Mouse (Mus musculus) CH12.LX (cell line): ENCODE measurements around the gene Sycp3. TPM values are rescaled to one million over a fixed set of nuclear protein-coding genes. Genes with fewer than 3 reads are reported as not detected.

ENCODE experiments used
- DNase-seq: peaks from one replicate; pipeline ENCODE4 v3.0.0-alpha.2; 2013; ENCODE audit errors: extremely low read depth
- H3K27ac ChIP-seq: 2 replicates; pipeline ENCODE4 v1.5.1; 2012; ENCODE audit warnings: low read depth, mild to moderate bottlenecking, control low read depth, moderate library complexity; ENCODE audit not compliant: insufficient read depth
- H3K27me3 ChIP-seq: replicated peaks from 2 replicates; pipeline ENCODE3; 2012; ENCODE audit warnings: inconsistent platforms
- H3K36me3 ChIP-seq, 2 experiments: replicated peaks in 1 of 2; 2 replicates each; pipeline versions ENCODE3 to v1.6.1; 2012; ENCODE audit warnings: inconsistent platforms in 1 of 2, low read length in 1 of 2, mild to moderate bottlenecking in 1 of 2, mixed read lengths in 1 of 2, moderate library complexity in 1 of 2; ENCODE audit not compliant: control insufficient read depth in 1 of 2, insufficient read depth in 1 of 2
- H3K4me1 ChIP-seq, 2 experiments: 2 replicates each; pipeline ENCODE4 v1.6.1; 2012; ENCODE audit warnings: inconsistent platforms in 1 of 2, moderate library complexity in 1 of 2; ENCODE audit not compliant: insufficient read depth in 2 of 2, control insufficient read depth in 1 of 2
- H3K4me2 ChIP-seq: 2 replicates; pipeline ENCODE4 v1.6.1; 2012; ENCODE audit warnings: low read depth, mild to moderate bottlenecking, control low read depth; ENCODE audit not compliant: poor library complexity, insufficient read depth, severe bottlenecking
- H3K4me3 ChIP-seq, 3 experiments: fragments of 150-350 bp in 1 of 3; sonication (generic) in 1 of 3; replicated peaks in 1 of 3; 2 replicates each; pipeline versions ENCODE3 to v1.5.1; 2011 to 2012; ENCODE audit warnings: low read depth in 2 of 3, low read length in 2 of 3, mild to moderate bottlenecking in 2 of 3, moderate library complexity in 2 of 3, control low read depth in 1 of 3, improper control_type of control experiment in 1 of 3, inconsistent platforms in 1 of 3, mixed read lengths in 1 of 3; ENCODE audit not compliant: poor library complexity in 1 of 3
- H3K79me2 ChIP-seq: replicated peaks from 2 replicates; pipeline ENCODE4 v1.6.1; 2012; ENCODE audit warnings: mild to moderate bottlenecking, moderate library complexity; ENCODE audit not compliant: control insufficient read depth, poor library complexity, insufficient read depth, severe bottlenecking; ENCODE audit errors: extremely low read depth
- H3K9ac ChIP-seq: 2 replicates; pipeline ENCODE4 v1.6.1; 2012; ENCODE audit warnings: low read depth, mild to moderate bottlenecking, control low read depth, moderate library complexity; ENCODE audit not compliant: insufficient read depth
- H3K9me3 ChIP-seq: replicated peaks from 2 replicates; pipeline ENCODE3; 2012; ENCODE audit warnings: low read length, inconsistent platforms, mixed read lengths
- BHLHE40 ChIP-seq: IDR thresholded peaks from 2 replicates; pipeline ENCODE4 v1.6.1; 2011; ENCODE audit warnings: mild to moderate bottlenecking, low read depth, low read length, improper control_type of control experiment
- CHD1 ChIP-seq: IDR thresholded peaks from 2 replicates; pipeline ENCODE4 v1.6.1; 2012; ENCODE audit warnings: low read depth, low read length, improper control_type of control experiment, inconsistent platforms
- CHD2 ChIP-seq: IDR thresholded peaks from 2 replicates; pipeline ENCODE4 v1.6.1; 2011; ENCODE audit warnings: low read length, improper control_type of control experiment
- ELF1 ChIP-seq: IDR thresholded peaks from 2 replicates; pipeline ENCODE4 v1.6.1; 2014; ENCODE audit warnings: low read depth, mild to moderate bottlenecking, inconsistent platforms, low read length, improper control_type of control experiment
- EP300 ChIP-seq: IDR thresholded peaks from 2 replicates; pipeline ENCODE4 v1.6.1; 2011; ENCODE audit warnings: low read length, improper control_type of control experiment
- ETS1 ChIP-seq: conservative IDR thresholded peaks from 2 replicates; pipeline ENCODE4 v1.6.1; 2012; ENCODE audit warnings: low read depth, mild to moderate bottlenecking, inconsistent platforms, low read length, improper control_type of control experiment, moderate library complexity
- HCFC1 ChIP-seq: IDR thresholded peaks from 2 replicates; pipeline ENCODE4 v1.6.1; 2012; ENCODE audit warnings: low read depth, mild to moderate bottlenecking, inconsistent platforms, low read length, improper control_type of control experiment
- JUND ChIP-seq: conservative IDR thresholded peaks from 2 replicates; pipeline ENCODE4 v1.6.1; 2011; ENCODE audit warnings: low read depth, low read length, improper control_type of control experiment
- KAT2A ChIP-seq: IDR thresholded peaks from 2 replicates; pipeline ENCODE4 v1.6.1; 2012; ENCODE audit warnings: low read length, improper control_type of control experiment, inconsistent platforms; ENCODE audit not compliant: insufficient replicate concordance
- MAFK ChIP-seq: IDR thresholded peaks from 2 replicates; pipeline ENCODE4 v1.6.1; 2011; ENCODE audit warnings: low read length, improper control_type of control experiment; ENCODE audit not compliant: insufficient replicate concordance
- MAX ChIP-seq: IDR thresholded peaks from 2 replicates; pipeline ENCODE4 v1.6.1; 2011; ENCODE audit warnings: low read length, improper control_type of control experiment
- MEF2A ChIP-seq: IDR thresholded peaks from 2 replicates; pipeline ENCODE4 v1.6.1; 2014; ENCODE audit warnings: low read depth, mild to moderate bottlenecking, inconsistent platforms, low read length, improper control_type of control experiment, borderline replicate concordance
- MXI1 ChIP-seq: IDR thresholded peaks from 2 replicates; pipeline ENCODE4 v1.6.1; 2011; ENCODE audit warnings: mild to moderate bottlenecking, low read depth, low read length, improper control_type of control experiment
- MYC ChIP-seq: IDR thresholded peaks from 2 replicates; pipeline ENCODE4 v1.6.1; 2011; ENCODE audit warnings: low read depth, mild to moderate bottlenecking, improper control_type of control experiment, low read length
- NELFE ChIP-seq: IDR thresholded peaks from 2 replicates; pipeline ENCODE4 v1.6.1; 2011; ENCODE audit warnings: low read depth, low read length, improper control_type of control experiment
- PAX5 ChIP-seq: IDR thresholded peaks from 2 replicates; pipeline ENCODE4 v1.6.1; 2012; ENCODE audit warnings: low read length, inconsistent platforms, mixed read lengths
- POLR2AphosphoS2 ChIP-seq: IDR thresholded peaks from 2 replicates; pipeline ENCODE4 v1.6.1; 2011; ENCODE audit warnings: low read depth, low read length, improper control_type of control experiment
- RAD21 ChIP-seq: IDR thresholded peaks from 2 replicates; pipeline ENCODE4 v1.6.1; 2011; ENCODE audit warnings: low read depth, mild to moderate bottlenecking, low read length, improper control_type of control experiment, moderate library complexity
- RCOR1 ChIP-seq: conservative IDR thresholded peaks from 2 replicates; pipeline ENCODE4 v1.6.1; 2012; ENCODE audit warnings: low read depth, mild to moderate bottlenecking, inconsistent platforms, low read length, improper control_type of control experiment
- SIN3A ChIP-seq: IDR thresholded peaks from 2 replicates; pipeline ENCODE4 v1.6.1; 2012; ENCODE audit warnings: low read length, improper control_type of control experiment, inconsistent platforms
- SMC3 ChIP-seq: IDR thresholded peaks from 2 replicates; pipeline ENCODE4 v1.6.1; 2011; ENCODE audit warnings: low read depth, low read length, improper control_type of control experiment
- TBP ChIP-seq: conservative IDR thresholded peaks from 2 replicates; pipeline ENCODE4 v1.6.1; 2011; ENCODE audit warnings: low read depth, low read length, improper control_type of control experiment
- UBTF ChIP-seq: IDR thresholded peaks from 2 replicates; pipeline ENCODE4 v1.6.1; 2012; ENCODE audit warnings: low read depth, mild to moderate bottlenecking, inconsistent platforms, low read length, improper control_type of control experiment, moderate library complexity
- USF1 ChIP-seq: IDR thresholded peaks from 2 replicates; pipeline ENCODE4 v1.6.1; 2014; ENCODE audit warnings: low read depth, mild to moderate bottlenecking, inconsistent platforms, low read length, improper control_type of control experiment
- USF2 ChIP-seq: conservative IDR thresholded peaks from 2 replicates; pipeline ENCODE4 v1.6.1; 2011; ENCODE audit warnings: low read depth, low read length, improper control_type of control experiment
- ZNF384 ChIP-seq: IDR thresholded peaks from 2 replicates; pipeline ENCODE4 v1.6.1; 2012; ENCODE audit warnings: low read depth, low read length, improper control_type of control experiment, inconsistent platforms
- dilution Hi-C: fragments of 300-500 bp; cut with MboI; formaldehyde crosslinking; loops from 2 replicates; pipeline ENCODE4 v1.14.3; 2020; ENCODE audit warnings: low sequenced_read_pairs; ENCODE audit not compliant: extremely low pct_unique_long_range_greater_than_20kb, extremely low pct_ligation_motif_present
- in situ Hi-C: fragments of 300-500 bp; cut with MboI; formaldehyde crosslinking; loops from 3 replicates; pipeline ENCODE4 v1.14.3; 2019; ENCODE audit warnings: low sequenced_read_pairs, low pct_ligation_motif_present, low pct_unique_long_range_greater_than_20kb, mixed read lengths
- polyA plus RNA-seq: library from polyadenylated mRNA; unstranded; fragments of >175 nt; gene quantifications from 2 replicates; pipeline ENCODE4 v1.2.1, GENCODE M21; 2012; ENCODE audit warnings: low read depth; ENCODE audit not compliant: insufficient read length
- total RNA-seq, 2 experiments: library from RNA; depleted of rRNA; stranded (reverse); fragments of 300-350 nt in 1 of 2; fragments of >200 nt in 1 of 2; gene quantifications; 2 replicates each; pipeline ENCODE4 v1.2.3; 2012 to 2014

Sycp3 gene
- total and polyA plus RNA-seq, 3 experiments, result not detected

- TF ChIP-seq MYC, result no peak
- no peak; the same call in 1 of the 2 replicates for TF ChIP-seq HCFC1
- TF ChIP-seq CHD2, result no peak
- peak; percentile 40 for TF ChIP-seq SMC3
- TF ChIP-seq MEF2A, result 0 out of 2 replicates have a peak, but pooled peaks have one; percentile 15
- TF ChIP-seq RCOR1, result no peak
- no peak for TF ChIP-seq POLR2AphosphoS2
- peak; percentile 65 for TF ChIP-seq ETS1
Observed at GRCm38 (mm10) chr10:88491632-88492031, 32.3 kb downstream of the Sycp3 start (continued).

- Histone ChIP-seq H3K79me2 (no peaks in the 10 kb centered on the region), H3K9me3 (no peaks in the 10 kb centered on the region), H3K27ac (no peak overlapping the region), H3K4me3 (no peak overlapping the region), H3K4me1 (peaks cover 2 to 19% of the 10 kb centered on the region in 2 experiments; a peak in 3 of 4 replicates), H3K36me3 (no peaks in the 10 kb centered on the region), H3K9ac (no peak overlapping the region; the same call in 1 of the 2 replicates), H3K4me2 (peak overlapping the region; percentile 60), H3K27me3 (no peaks in the 10 kb centered on the region)
- peak; percentile 48 for DNase-seq
- TF ChIP-seq MYC, result 0 out of 2 replicates have a peak, but pooled peaks have one; percentile 46
- TF ChIP-seq USF2, result peak; percentile 41; the same call in 1 of the 2 replicates
- TF ChIP-seq USF1, result peak; percentile 59
- TF ChIP-seq HCFC1, result no peak
- 0 out of 2 replicates have a peak, but pooled peaks have one; percentile 11 for TF ChIP-seq ETS1
- peak; percentile 94 for TF ChIP-seq BHLHE40
- no peak for TF ChIP-seq MAFK
- peak; percentile 62 for TF ChIP-seq MXI1
- TF ChIP-seq ELF1, result no peak
- peak; percentile 68; the same call in 1 of the 2 replicates for TF ChIP-seq MAX
- in situ Hi-C loops, result no loop called here
- dilution Hi-C loops, result no loop called here
Observed at GRCm38 (mm10) chr10:88492658-88493057, 33.3 kb downstream of the Sycp3 start.

GRCm38 (mm10) chr10:88494959-88495587 is 35.7 kb downstream of the Sycp3 start:
- TF ChIP-seq MAX, result no peak
- no peak for TF ChIP-seq RAD21
- TF ChIP-seq PAX5, result no peak
- no peak for TF ChIP-seq ZNF384
- TF ChIP-seq NELFE, result no peak
- TF ChIP-seq BHLHE40, result no peak
- no peak for TF ChIP-seq SIN3A
- no peak for TF ChIP-seq MEF2A
- TF ChIP-seq TBP, result no peak
- no peak for TF ChIP-seq JUND
- TF ChIP-seq EP300, result no peak
- no peak for TF ChIP-seq MXI1
- no peak for TF ChIP-seq ETS1
- no peak for TF ChIP-seq CHD2
- no peak for TF ChIP-seq UBTF
- no peak for TF ChIP-seq ELF1
- no peak for TF ChIP-seq KAT2A
- no peak for TF ChIP-seq CHD1
- in situ Hi-C loops, result no loop called here
- DNase-seq, result no peak
- Histone ChIP-seq H3K4me3 (no peak overlapping the region), H3K27ac (no peak overlapping the region), H3K9me3 (no peaks in the 10 kb centered on the region), H3K9ac (no peak overlapping the region), H3K79me2 (no peaks in the 10 kb centered on the region), H3K4me2 (no peak overlapping the region), H3K27me3 (no peaks in the 10 kb centered on the region), H3K36me3 (no peaks in the 10 kb centered on the region), H3K4me1 (peaks cover 2 to 19% of the 10 kb centered on the region in 2 experiments; a peak in 3 of 4 replicates)
- dilution Hi-C loops, result no loop called here
